Mouse (Mus musculus) layer of hippocampus, postnatal 14 days (tissue): ENCODE data around the gene Gm3327. TPM values are rescaled to one million over a fixed set of nuclear protein-coding genes. Genes with fewer than 3 reads are reported as not detected.
"Not testable (repeated sequence)": the region's sequence is repeated elsewhere in the genome, so short reads cannot be mapped to it uniquely, and the experiment has no call there.

ENCODE experiments used
- DNase-seq, 2 experiments: peaks; one replicate each; pipeline ENCODE4 v3.0.0; 2021 to 2022; ENCODE audit warnings: low spot score in 2 of 2, mixed read lengths in 1 of 2
- long read RNA-seq, 2 experiments: library from polyadenylated mRNA; stranded (forward); transcript quantifications; one replicate each; pipeline ENCODE4 v2.0.0; 2021
- total RNA-seq, 2 experiments: library from RNA; stranded (reverse); gene quantifications; 2 replicates each; pipeline ENCODE4 v1.2.3; 2021

The Gm3327 gene
- not detected for total RNA-seq
- long read RNA-seq, experiment 1 = 0 reads
- long read RNA-seq, experiment 2 = 0 reads

GRCm38 (mm10) chr14:44123551-44123950, at the start of gene Gm3327:
Gene Gm3327, plus strand, starts transcription at chr14:44123851.
- DNase-seq = not testable (repeated sequence)

- DNase-seq = not testable (repeated sequence)
These were observed 45.8 kb upstream of the Gm3327 start for GRCm38 (mm10) chr14:44077785-44078341.

- not testable (repeated sequence) for DNase-seq
These were observed 37.1 kb upstream of the Gm3327 start for GRCm38 (mm10) chr14:44086588-44086987.

- DNase-seq = not testable (repeated sequence)
These were observed 36.1 kb upstream of the Gm3327 start for GRCm38 (mm10) chr14:44087535-44087934.

- not testable (repeated sequence) for DNase-seq
These were observed 32.1 kb upstream of the Gm3327 start for GRCm38 (mm10) chr14:44091524-44091923.

- not testable (repeated sequence) for DNase-seq
These were observed 29.2 kb upstream of the Gm3327 start for GRCm38 (mm10) chr14:44094445-44094844.

- DNase-seq = not testable (repeated sequence)
These were observed 23.6 kb upstream of the Gm3327 start for GRCm38 (mm10) chr14:44100030-44100429.

GRCm38 (mm10) chr14:44102354-44102753, 21.3 kb upstream of the Gm3327 start, which contains the start of gene Ear2:
Gene Ear2, plus strand, starts transcription at chr14:44102654.
- not testable (repeated sequence) for DNase-seq

GRCm38 (mm10) chr14:44110981-44111380, 12.7 kb upstream of the Gm3327 start:
- no peak for DNase-seq

Other genes with a start within 250 kb of the Gm3327 start
- gene Ear1, start 248.3 kb upstream of the Gm3327 start, total RNA-seq = not detected
- not detected for gene Ear10, start 200.3 kb upstream of the Gm3327 start, total RNA-seq
- gene Gm8113, start 198.5 kb upstream of the Gm3327 start, total RNA-seq = under 1 TPM in 1 of 2 experiments, not detected in 1; 0.29 TPM
- gene Ang5, start 166.8 kb upstream of the Gm3327 start, total RNA-seq = not detected
- gene Ang6, start 121.6 kb upstream of the Gm3327 start, total RNA-seq = not detected
- gene Ear2, start 21.2 kb upstream of the Gm3327 start, total RNA-seq = not detected
- gene Gm8212, start 73.8 kb downstream of the Gm3327 start, total RNA-seq = not detected
- not detected for gene 4930503E14Rik, start 89.4 kb downstream of the Gm3327 start, total RNA-seq
- gene Gm8220, start 161.7 kb downstream of the Gm3327 start, total RNA-seq = not detected
- not detected for gene Gm5930, start 214.7 kb downstream of the Gm3327 start, total RNA-seq
- not detected for gene Gm8229, start 241.5 kb downstream of the Gm3327 start, total RNA-seq